Mouse (Mus musculus): ENCODE data around the gene Lmna. TPM values are rescaled to one million over a fixed set of nuclear protein-coding genes. Genes with fewer than 3 reads are reported as not detected.

Lmna gene
- polyA plus RNA-seq, 1 experiment from 2014 or later: 401 TPM

DNA sequence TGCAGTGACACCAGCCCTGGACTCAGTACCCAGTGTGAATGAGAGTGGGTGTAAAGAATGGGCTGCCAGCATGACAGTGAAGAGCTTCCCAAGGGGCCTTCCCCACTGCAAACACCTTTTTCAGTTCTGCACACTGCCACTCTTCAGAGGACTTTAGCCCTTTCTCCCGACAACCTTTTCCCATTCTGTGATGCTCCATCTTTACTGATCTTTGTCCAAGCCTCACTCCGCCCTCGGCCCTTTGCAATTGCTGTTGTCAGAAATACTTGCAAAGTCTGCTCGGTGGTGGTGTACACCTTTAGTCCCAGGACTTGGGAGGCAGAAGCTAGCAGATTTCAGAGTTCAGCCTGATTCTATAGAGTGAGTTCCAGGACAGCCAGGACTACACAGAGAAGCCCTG lies 41.8 kb upstream of the Lmna start:
- no peak for DNase-seq (ENCODE audit: low read depth, low spot score)
- no peak for TF ChIP-seq CTCF (IDR thresholded peaks at IDR 0.05)
- CTCF ChIA-PET: interaction anchor here (1.0 to 4.5 kb wide), 3 partner anchors 11 to 56 kb away, joined by 3 to 29 read pairs (median 6); no protein-coding TSS in a partner anchor
- POLR2A ChIA-PET: interaction anchor here (0.8 to 4.9 kb wide), 2 partner anchors 12 to 25 kb away, joined by 3 to 35 read pairs; no protein-coding TSS in a partner anchor
- no peaks in the 10 kb centered on the region for H3K27me3 ChIP-seq
- no peak for ATAC-seq
- in situ Hi-C loops (cut with MboI; ENCODE audit: low pct_unique_long_range_greater_than_20kb): no loop called here

DNA sequence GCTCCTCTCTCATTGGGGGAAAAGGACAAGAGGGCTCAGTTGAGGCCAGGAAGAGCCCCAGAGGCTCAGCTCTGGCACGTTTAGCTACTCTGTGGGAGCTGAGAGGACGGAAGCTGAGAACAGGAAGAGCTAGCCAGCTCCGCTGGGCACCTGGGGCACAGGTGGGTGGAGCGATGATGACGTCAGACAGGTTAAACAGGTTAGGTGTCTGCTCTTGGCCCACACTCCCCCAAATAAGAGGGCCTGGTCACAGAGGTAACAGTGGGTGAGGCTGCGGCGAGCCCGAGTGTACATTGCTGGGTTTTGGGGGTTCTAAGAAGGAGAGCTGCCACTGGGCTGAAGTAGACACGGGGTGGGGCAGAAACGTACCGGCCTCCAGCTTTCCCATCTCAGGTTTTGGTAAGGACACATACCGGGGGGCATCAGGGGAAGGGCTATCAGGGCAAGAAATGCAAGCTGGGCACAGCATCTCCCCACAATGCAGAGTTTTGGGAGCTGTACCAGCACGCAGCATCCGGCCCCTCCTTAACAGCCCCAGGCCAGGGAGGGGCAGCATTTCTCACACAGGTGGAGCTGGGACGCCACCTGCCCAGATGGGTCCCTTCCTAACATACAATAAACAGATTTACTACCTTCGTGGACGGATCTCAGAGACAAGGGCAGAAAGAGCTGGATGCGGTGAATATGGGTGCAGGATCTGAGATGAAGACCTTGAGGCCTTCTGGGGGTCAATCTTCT lies 38.6 kb upstream of the Lmna start, which contains the start of gene Rab25:
Gene Rab25 (minus strand): TSS at position 121 of the 738 bp plus-strand sequence.
- TF ChIP-seq CTCF (IDR thresholded peaks at IDR 0.05): no peak
- CTCF ChIA-PET: interaction anchor here (1.3 kb wide), 1 partner anchor 59 kb away, joined by 3 read pairs; no protein-coding TSS in a partner anchor
- ATAC-seq: no peak
- H3K27me3 ChIP-seq: no peaks in the 10 kb centered on the region
- POLR2A ChIA-PET: interaction anchor here (1.0 to 1.5 kb wide), 2 partner anchors 17 to 42 kb away, joined by 3 to 4 read pairs; no protein-coding TSS in a partner anchor
- DNase-seq (ENCODE audit: low read depth, low spot score): no peak
- in situ Hi-C loops (cut with MboI; ENCODE audit: low pct_unique_long_range_greater_than_20kb): loop anchor here (10.0 kb wide), 1 partner anchor 56 kb away; the partner anchor contains the start of gene Arhgef2

- ChIA-PET POLR2A (no interaction called here), CTCF (interaction anchor here (0.7 to 1.0 kb wide), 2 partner anchors 45 to 57 kb away, joined by 3 to 4 read pairs; no protein-coding TSS in a partner anchor)
- DNase-seq (ENCODE audit: low read depth, low spot score) (no peak), ATAC-seq (no peak)
- no peaks in the 10 kb centered on the region for H3K27me3 ChIP-seq
- TF ChIP-seq CTCF (IDR thresholded peaks at IDR 0.05): no peak
- in situ Hi-C loops (cut with MboI; ENCODE audit: low pct_unique_long_range_greater_than_20kb): loop anchor here (10.0 kb wide), 1 partner anchor 58 kb away; the partner anchor contains the start of gene Arhgef2
These were observed 37.1 kb upstream of the Lmna start for GRCm38 (mm10) chr3:88546674-88547418.

GRCm38 (mm10) chr3:88544955-88545591 lies 35.3 kb upstream of the Lmna start:
- in situ Hi-C loops (cut with MboI; ENCODE audit: low pct_unique_long_range_greater_than_20kb): loop anchor here (10.0 kb wide), 1 partner anchor 60 kb away; the partner anchor contains the start of gene Arhgef2
- POLR2A ChIA-PET: interaction anchor here (0.5 to 2.1 kb wide), 2 partner anchors 12 to 135 kb away, joined by 3 to 7 read pairs; partner anchors contain the start of gene Pmf1
- no peak for TF ChIP-seq CTCF (IDR thresholded peaks at IDR 0.05)
- CTCF ChIA-PET: interaction anchor here (1.1 to 2.7 kb wide), 14 partner anchors 10 to 87 kb away, joined by 3 to 19 read pairs (median 6); partner anchors contain the start of gene Arhgef2
- no peaks in the 10 kb centered on the region for H3K27me3 ChIP-seq
- no peak for DNase-seq (ENCODE audit: low read depth, low spot score)
- no peak for ATAC-seq

DNA sequence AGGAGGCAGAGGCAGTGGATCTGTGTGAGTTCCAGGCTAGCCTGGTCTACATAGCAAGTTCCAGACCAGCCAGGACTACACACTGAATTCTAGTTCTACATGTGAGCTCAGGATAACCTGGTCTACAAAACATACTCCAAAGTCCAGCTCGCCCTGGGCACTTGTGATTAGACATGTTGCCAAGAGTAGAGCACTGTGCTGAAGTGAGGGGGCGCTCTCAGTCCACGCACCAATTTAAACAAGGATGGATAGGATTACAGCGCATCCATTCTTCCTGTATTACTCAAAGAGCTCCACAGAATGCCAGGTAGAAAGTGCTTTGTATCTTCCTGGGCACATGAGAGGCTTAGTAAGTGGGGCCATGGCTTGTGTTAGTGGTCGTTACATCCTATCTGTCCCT lies 34.8 kb upstream of the Lmna start:
- no peaks in the 10 kb centered on the region for H3K27me3 ChIP-seq
- CTCF ChIA-PET: interaction anchor here (0.7 to 2.7 kb wide), 16 partner anchors 10 to 111 kb away, joined by 3 to 19 read pairs (median 6); partner anchors contain the start of gene Arhgef2
- in situ Hi-C loops (cut with MboI; ENCODE audit: low pct_unique_long_range_greater_than_20kb): loop anchor here (10.0 kb wide), 1 partner anchor 60 kb away; the partner anchor contains the start of gene Arhgef2
- TF ChIP-seq CTCF (IDR thresholded peaks at IDR 0.05): no peak
- DNase-seq (ENCODE audit: low read depth, low spot score) (no peak), ATAC-seq (peak; percentile 52)
- POLR2A ChIA-PET: interaction anchor here (0.5 to 2.1 kb wide), 2 partner anchors 11 to 135 kb away, joined by 3 to 7 read pairs; partner anchors contain the start of gene Pmf1

- no peaks in the 10 kb centered on the region for H3K27me3 ChIP-seq
- ChIA-PET POLR2A (interaction anchor here (1.1 to 2.1 kb wide), 3 partner anchors 9 to 12 kb away, joined by 3 to 7 read pairs (median 3); partner anchors contain the start of genes Lamtor2 and Mex3a), CTCF (interaction anchor here (0.7 to 2.7 kb wide), 17 partner anchors 9 to 111 kb away, joined by 3 to 19 read pairs (median 5); partner anchors contain the start of gene Arhgef2)
- ATAC-seq (no peak), DNase-seq (ENCODE audit: low read depth, low spot score) (no peak)
- in situ Hi-C loops (cut with MboI; ENCODE audit: low pct_unique_long_range_greater_than_20kb): loop anchor here (10.0 kb wide), 1 partner anchor 61 kb away; the partner anchor contains the start of gene Arhgef2
- no peak for TF ChIP-seq CTCF (IDR thresholded peaks at IDR 0.05)
These were observed 34.1 kb upstream of the Lmna start for GRCm38 (mm10) chr3:88543651-88544410.

GRCm38 (mm10) chr3:88543174-88543573 lies 33.4 kb upstream of the Lmna start:
- POLR2A ChIA-PET: interaction anchor here (1.1 to 2.1 kb wide), 3 partner anchors 9 to 11 kb away, joined by 3 to 7 read pairs (median 3); partner anchors contain the start of genes Lamtor2 and Mex3a
- in situ Hi-C loops (cut with MboI; ENCODE audit: low pct_unique_long_range_greater_than_20kb): loop anchor here (10.0 kb wide), 1 partner anchor 62 kb away; the partner anchor contains the start of gene Arhgef2
- TF ChIP-seq CTCF (IDR thresholded peaks at IDR 0.05): no peak
- no peaks in the 10 kb centered on the region for H3K27me3 ChIP-seq
- DNase-seq (ENCODE audit: low read depth, low spot score): no peak
- ATAC-seq: no peak
- CTCF ChIA-PET: interaction anchor here (1.0 to 2.7 kb wide), 3 partner anchors 8 to 60 kb away, joined by 4 to 16 read pairs (median 5); no protein-coding TSS in a partner anchor

DNA sequence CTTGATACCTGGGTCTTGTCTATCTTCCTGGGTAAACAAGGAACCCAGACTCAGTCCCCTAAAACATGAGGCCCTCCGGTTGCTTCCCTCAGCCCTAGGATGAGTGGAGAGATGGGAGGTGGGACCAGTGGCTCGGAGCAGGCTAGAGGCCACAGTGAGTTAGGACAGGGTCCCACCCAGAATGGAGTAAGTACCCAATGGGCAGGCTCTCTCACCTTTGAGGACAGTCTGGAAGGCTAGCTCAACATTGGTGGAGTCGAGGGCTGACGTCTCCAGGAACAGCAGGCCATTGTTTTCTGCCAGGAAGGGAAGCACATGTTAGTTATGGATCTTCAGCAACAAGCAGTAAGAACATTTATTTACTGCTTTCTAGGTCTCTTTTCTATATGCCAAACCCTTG lies 32.7 kb upstream of the Lmna start:
- ChIA-PET POLR2A (interaction anchor here (1.1 to 1.2 kb wide), 3 partner anchors 9 to 11 kb away, joined by 3 to 4 read pairs (median 3); partner anchors contain the start of genes Lamtor2 and Mex3a), CTCF (interaction anchor here (1.0 to 1.6 kb wide), 4 partner anchors 12 to 61 kb away, joined by 3 to 5 read pairs (median 4); no protein-coding TSS in a partner anchor)
- DNase-seq (ENCODE audit: low read depth, low spot score): no peak
- no peaks in the 10 kb centered on the region for H3K27me3 ChIP-seq
- no peak for TF ChIP-seq CTCF (IDR thresholded peaks at IDR 0.05)
- ATAC-seq: no peak
- in situ Hi-C loops (cut with MboI; ENCODE audit: low pct_unique_long_range_greater_than_20kb): loop anchor here (10.0 kb wide), 1 partner anchor 62 kb away; the partner anchor contains the start of gene Arhgef2
